Mouse (Mus musculus) erythroblast, embryonic 14.5 days (primary cell): ENCODE results near the gene Hsd17b14.

ENCODE experiments used
- GATA1 ChIP-seq: IDR thresholded peaks from 2 replicates; pipeline ENCODE4 v1.6.1; 2012; ENCODE audit warnings: low read length, inconsistent platforms, mixed read lengths
- TAL1 ChIP-seq: IDR thresholded peaks from 3 replicates; pipeline ENCODE4 v1.6.1; 2012; ENCODE audit warnings: low read length, inconsistent platforms, mixed read lengths

- TF ChIP-seq GATA1, result no peak
- TF ChIP-seq TAL1, result no peak
Observed at GRCm38 (mm10) chr7:45605704-45606289, 51.1 kb downstream of the Hsd17b14 start.
